Mouse (Mus musculus): ENCODE results near the gene Lrrc25.

The Lrrc25 gene

GRCm38 (mm10) chr8:70616645-70617044, 690 bp downstream of the Lrrc25 start:
- DNase-seq (ENCODE audit: low spot score in 2 of 2): no peak

GRCm38 (mm10) chr8:70617985-70618384, 2.0 kb downstream of the Lrrc25 start:
- no peak for DNase-seq (ENCODE audit: low spot score in 2 of 2)

DNA sequence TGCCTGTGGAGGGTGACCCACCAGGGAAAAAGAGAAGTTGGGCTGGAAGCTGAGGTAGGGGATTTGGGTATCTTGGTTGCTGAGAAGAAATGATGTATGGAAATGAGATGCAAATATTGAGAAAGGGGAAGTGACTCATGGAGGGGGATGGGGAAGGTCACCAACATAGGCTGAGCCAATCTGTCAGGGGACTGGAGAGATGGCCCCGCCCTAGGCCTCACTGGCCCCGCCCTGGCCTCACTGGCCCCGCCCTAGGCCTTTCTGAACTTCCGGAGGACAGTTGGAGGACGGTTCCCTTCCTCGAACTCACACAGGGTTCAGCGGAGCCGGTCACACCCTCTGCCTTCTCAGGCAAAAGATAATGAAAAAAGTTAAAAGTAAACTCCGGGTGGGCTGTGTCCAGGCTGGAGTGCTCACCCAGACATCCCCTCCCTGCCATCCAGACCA, 3.0 kb downstream of the Lrrc25 start:
- peak; percentile 75 to 89 for DNase-seq (ENCODE audit: low spot score in 2 of 2)

GRCm38 (mm10) chr8:70622220-70622619, 6.3 kb downstream of the Lrrc25 start:
- DNase-seq (ENCODE audit: low spot score in 2 of 2): no peak

GRCm38 (mm10) chr8:70625104-70625503, 9.1 kb downstream of the Lrrc25 start:
- DNase-seq (ENCODE audit: low spot score in 2 of 2): peak; percentile 45 to 65

DNA sequence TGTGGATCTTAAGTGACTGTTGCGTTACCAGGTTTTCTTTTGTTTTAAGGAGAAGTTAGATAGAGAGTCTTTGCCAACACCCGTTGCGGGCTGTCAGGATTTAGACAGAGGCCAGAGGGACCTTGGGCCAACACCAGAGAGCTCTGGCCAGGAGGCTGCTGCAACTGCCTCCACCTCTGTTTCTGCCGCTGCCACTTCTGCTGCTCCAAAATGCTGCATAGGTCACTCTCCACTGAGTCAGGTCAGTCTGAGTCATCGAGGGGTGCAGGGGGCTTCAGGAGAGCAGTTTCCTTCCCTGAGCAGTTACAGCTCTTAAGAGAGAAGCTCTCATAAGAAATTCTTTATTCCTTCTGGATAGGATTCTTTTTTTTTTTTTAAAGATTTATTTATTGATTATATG, 11.1 kb downstream of the Lrrc25 start:
- DNase-seq (ENCODE audit: low spot score in 2 of 2): no peak

DNA sequence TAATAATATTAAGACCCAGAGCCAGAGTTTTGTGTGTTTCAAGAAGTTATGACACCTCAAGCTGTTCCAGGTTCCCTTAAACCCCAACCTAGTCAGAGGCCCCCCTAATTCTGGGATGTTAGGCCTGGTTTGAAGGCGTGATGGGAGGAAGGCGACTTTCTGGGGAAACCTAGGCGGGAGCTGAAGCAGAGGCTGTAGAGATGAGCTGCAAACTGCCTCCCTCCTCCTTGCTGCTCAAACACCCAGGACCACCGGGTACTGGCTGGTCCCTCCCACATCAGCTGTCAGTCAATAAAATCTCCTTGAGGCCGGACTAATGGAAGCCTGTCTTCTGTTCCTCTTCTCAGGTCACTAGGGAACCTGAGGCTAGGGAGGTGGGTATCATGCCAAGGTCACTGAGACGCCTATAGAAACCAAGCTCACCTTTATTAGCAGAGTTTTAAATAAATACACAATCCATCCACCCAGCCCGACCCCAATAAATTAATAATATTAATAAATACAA, 13.1 kb downstream of the Lrrc25 start:
- DNase-seq (ENCODE audit: low spot score in 2 of 2): no peak

- DNase-seq (ENCODE audit: low spot score in 2 of 2): peak; percentile 88 to 94
Measured at GRCm38 (mm10) chr8:70629574-70630531, 13.9 kb downstream of the Lrrc25 start.

DNA sequence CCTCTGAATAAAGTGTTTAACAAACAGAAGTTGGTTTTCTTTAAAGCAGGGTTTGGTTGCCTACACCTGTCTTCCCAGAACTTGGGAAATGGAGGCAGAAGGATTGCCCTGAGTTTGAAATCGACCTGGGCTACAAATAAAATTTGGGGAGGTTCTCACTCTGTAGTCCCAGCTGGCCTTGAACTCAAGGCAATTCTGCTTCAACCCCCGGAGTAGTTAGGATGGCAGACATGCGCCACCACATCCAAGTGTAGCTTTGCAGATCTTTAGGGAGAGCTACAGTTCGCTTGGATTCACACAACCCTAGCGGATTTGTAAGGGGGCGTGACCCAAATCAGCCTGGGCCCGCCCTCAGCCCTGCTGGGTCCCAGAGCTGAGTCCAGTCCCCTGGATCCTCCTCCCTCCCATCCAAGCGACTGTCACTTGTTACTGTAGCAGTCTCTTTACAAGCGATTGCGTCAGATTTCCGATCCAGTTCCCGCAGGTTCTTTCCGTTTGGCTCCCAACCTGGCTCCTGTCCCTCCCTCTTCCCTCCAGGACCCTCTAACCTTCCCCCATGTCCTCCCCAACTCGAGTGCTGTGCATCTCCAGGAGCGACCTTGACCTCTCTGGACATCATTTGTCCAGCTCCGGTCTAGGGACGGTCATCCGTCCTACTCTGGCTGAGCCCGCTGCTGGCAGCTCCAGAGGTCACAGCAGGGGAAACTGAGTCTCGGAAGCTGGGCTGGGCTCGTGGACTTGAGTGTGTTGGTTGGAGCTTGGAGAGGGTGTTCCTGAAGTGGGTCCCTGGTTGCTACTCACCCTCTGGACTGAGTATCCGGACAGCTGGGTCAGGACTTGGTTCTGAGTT, 14.8 kb downstream of the Lrrc25 start:
- no peak for DNase-seq (ENCODE audit: low spot score in 2 of 2)

DNA sequence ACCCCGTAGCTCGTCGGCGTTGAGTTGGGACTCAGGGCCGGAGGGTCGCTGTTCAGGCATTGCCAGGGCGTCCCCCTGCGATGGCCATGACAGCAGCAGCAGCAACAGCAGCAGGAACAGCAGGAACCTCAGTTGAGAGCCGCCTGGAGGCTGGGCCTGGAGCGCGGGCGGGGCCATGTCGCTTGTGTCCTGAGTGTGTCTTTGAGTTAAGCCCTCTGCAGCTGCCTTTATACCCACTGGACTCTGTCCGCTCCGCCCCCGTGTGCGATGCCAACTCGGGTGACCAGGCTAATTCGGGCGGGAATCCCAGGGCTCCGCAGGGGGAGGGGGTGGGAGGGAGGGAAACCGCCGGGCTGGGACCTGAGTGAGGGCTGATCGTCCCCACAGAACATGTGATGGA, 15.5 kb downstream of the Lrrc25 start:
- DNase-seq (ENCODE audit: low spot score in 2 of 2): no peak

- no peak for DNase-seq (ENCODE audit: low spot score in 2 of 2)
Measured at GRCm38 (mm10) chr8:70632346-70632892, 16.5 kb downstream of the Lrrc25 start, which contains the start of gene Gdf15. Gdf15 (minus strand) TSS chr8:70632456.

DNA sequence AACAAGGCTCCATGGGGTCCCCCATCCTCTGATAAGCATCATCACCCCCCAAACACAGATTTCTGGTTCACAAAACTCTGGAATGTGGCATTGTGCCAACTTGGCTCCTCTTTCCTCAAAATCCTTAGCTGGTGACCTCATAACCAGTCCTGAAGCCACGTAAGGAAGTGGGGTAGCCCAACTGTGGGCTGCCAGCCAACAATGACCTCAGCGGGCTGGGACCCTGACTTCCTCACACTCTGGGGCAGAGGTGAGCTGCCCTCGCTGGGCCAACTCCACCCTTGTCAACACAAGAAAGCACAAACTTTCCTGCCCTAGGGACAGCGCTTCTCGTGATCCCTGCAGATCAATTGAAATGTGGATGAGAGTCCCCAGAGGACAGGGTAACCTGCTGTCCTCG, 18.1 kb downstream of the Lrrc25 start:
- peak in 1 of 2 experiments; percentile 29 for DNase-seq (ENCODE audit: low spot score in 2 of 2)

- peak in 1 of 2 experiments; percentile 49 for DNase-seq (ENCODE audit: low spot score in 2 of 2)
Measured at GRCm38 (mm10) chr8:70635527-70635926, 19.6 kb downstream of the Lrrc25 start.

DNA sequence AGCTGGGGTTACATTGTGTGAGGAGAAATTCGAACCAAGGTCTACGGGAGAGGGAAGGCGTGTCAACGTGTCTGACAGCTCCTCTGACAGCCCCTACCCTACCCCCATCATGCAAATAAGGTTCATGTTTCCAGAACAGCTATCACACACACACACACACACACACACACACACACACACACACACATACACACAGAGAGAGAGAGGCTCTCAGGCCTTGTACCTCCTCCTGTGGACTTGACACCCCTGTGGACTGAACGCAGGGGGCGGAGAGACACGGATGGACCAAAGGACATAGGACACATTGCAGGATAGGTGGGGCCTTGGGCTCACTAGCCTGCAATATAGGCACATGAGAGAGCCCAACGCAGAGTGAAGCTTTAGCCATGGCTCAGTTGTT, 20.9 kb downstream of the Lrrc25 start:
- no peak for DNase-seq (ENCODE audit: low spot score in 2 of 2)

GRCm38 (mm10) chr8:70638752-70639151, 22.8 kb downstream of the Lrrc25 start:
- no peak for DNase-seq (ENCODE audit: low spot score in 2 of 2)

GRCm38 (mm10) chr8:70643019-70643418, 27.1 kb downstream of the Lrrc25 start:
- no peak for DNase-seq (ENCODE audit: low spot score in 2 of 2)

DNA sequence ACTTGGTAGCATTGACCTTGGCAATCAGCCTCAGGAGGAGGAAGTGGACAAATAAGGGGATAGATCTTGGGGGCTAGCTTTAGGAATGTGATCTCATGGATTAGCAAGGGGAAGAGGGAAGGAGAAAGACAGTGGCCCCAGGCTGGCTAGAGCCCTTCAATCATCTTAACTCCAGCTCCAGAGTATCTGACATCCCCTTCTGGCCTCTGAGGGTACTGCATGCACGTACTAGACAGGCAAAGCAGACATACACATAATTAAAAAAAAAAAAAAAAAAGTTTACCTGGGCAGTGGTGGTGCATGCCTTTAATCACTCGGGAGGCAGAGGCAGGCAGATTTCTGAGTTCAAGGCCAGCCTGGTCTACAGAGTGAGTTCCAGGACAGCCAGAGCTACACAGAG, 28.1 kb downstream of the Lrrc25 start:
- DNase-seq (ENCODE audit: low spot score in 2 of 2): peak in 1 of 2 experiments; percentile 37

DNA sequence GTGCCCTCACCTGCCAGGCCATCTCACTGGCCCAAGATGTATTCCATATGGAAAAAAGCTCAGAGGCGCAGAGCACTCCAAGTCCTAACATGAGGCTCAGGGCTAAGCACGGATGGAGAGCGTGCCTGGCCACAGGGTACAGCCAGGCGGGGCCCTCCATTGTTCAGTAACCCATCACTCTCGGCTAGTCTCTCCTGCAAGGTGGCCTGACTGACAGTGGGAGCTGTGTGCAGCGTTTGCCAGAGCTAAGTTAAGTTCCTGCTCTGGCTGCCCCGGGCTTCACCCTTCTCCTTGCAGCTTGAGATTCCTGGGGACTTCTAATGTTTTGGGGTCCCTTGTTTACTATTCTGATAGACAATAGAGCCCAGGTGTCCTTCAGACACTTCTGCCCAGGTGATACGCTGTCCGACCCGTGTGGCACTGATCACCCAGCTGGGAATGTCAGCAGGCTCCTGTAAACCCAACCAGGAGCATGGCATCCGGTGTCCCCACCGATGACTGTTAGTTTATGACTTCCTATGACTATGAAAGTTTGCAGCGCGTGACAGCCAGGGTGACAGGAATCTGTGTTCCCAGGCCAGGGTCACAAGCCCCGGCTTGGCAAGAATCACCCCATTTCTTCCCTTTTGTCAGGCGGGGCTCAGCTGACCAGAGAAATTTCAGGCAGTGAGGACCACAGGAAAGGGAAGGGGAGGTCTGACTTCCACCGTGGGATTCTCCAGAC, 29.7 kb downstream of the Lrrc25 start:
- DNase-seq (ENCODE audit: low spot score in 2 of 2): no peak

DNA sequence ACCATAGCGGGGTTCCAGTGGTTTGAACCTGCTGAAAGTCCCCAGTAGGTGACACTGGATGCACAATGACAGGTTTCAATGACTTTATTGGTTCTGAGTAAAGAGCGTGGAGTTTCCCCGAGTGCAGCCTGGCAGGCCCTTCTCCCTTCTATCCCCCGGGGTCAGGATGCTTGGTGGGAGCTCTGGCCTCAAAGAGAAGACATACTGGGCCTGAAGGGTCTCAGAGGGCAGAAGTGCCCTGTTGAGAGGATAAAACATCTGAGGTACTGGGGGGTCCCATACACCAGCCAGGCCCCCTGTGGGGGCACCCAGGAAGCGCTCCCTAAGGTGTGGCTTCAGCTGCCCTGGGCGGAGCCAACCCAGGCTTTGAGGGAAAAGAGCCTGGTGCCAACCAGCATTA, 30.4 kb downstream of the Lrrc25 start:
- DNase-seq (ENCODE audit: low spot score in 2 of 2): no peak

DNA sequence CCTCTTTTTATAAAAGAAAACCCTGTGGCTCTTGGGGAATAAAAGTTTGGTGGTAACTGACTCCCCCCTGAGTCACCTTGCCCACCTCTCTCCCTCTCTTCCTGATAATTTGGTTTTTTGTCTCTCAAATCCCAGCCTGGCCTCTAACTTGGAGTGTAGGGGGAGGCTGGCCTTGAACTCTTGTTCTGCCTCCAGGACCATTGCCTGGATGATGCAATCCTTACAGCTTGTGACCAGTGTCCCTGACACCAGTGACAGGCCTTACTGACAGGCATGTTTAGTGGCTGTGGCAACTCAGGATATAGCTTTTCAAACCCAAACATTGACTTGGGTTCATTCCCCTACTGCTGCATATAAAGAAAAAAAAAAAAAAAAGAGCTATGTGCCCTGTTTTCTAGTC, 30.8 kb downstream of the Lrrc25 start:
- DNase-seq (ENCODE audit: low spot score in 2 of 2): no peak

Data from natural killer cell, adult 2 months (primary cell).